Mouse (Mus musculus) kidney, embryonic 16.5 days (tissue): ENCODE results near the gene Itih5. TPM values are rescaled to one million over a fixed set of nuclear protein-coding genes. Genes with fewer than 3 reads are reported as not detected.

Experiments
- ATAC-seq: fragments of 200-750 bp; cut with Nextera tagmentation; 2 replicates; pipeline ENCODE4 v1.8.0; 2017; ENCODE audit warnings: moderate TSS enrichment; ENCODE audit not compliant: low FRiP score, low TSS enrichment
- H3K27ac ChIP-seq: fragments of 300-500 bp; sonication (generic); 2 replicates; pipeline ENCODE4 v1.5.1; 2014; ENCODE audit warnings: low read length
- H3K27me3 ChIP-seq: fragments of 300-500 bp; sonication (generic); 2 replicates; pipeline ENCODE4 v1.6.1; 2014; ENCODE audit warnings: low read length, control low read depth, mixed read lengths; ENCODE audit not compliant: insufficient read depth
- H3K36me3 ChIP-seq: fragments of 300-500 bp; sonication (generic); 2 replicates; pipeline ENCODE4 v1.6.1; 2014; ENCODE audit warnings: low read length, control low read depth, mixed read lengths; ENCODE audit not compliant: insufficient read depth
- H3K4me1 ChIP-seq: fragments of 300-500 bp; sonication (generic); 2 replicates; pipeline ENCODE4 v1.6.1; 2014; ENCODE audit warnings: low read length, control low read depth, mixed read lengths; ENCODE audit not compliant: insufficient read depth
- H3K4me2 ChIP-seq: fragments of 300-500 bp; sonication (generic); replicated peaks from 2 replicates; pipeline ENCODE4 v1.6.1; 2014; ENCODE audit warnings: low read depth, low read length
- H3K4me3 ChIP-seq: fragments of 300-500 bp; sonication (generic); 2 replicates; pipeline ENCODE4 v1.5.1; 2014; ENCODE audit warnings: mild to moderate bottlenecking, low read length
- H3K9ac ChIP-seq: fragments of 300-500 bp; sonication (generic); replicated peaks from 2 replicates; pipeline ENCODE4 v1.6.1; 2014; ENCODE audit warnings: low read length
- H3K9me3 ChIP-seq: fragments of 300-500 bp; sonication (generic); 2 replicates; pipeline ENCODE4 v1.6.1; 2016; ENCODE audit warnings: low read length, control low read depth
- WGBS: fragments of 180-500 bp; shearing (Covaris S2); extraction: QIAGEN DNeasy Blood & Tissue Kit; methylation state at CpG from one replicate; pipeline ENCODE4 v1.1.7; 2014; 5-methylcytosine and 5-hydroxymethylcytosine counted together
- polyA plus RNA-seq: library from polyadenylated mRNA; unstranded; fragments of >200 nt; fragmentation: Nextera tagmentation; extraction: Ambion mirVana; gene quantifications from 2 replicates; pipeline ENCODE4 v1.2.1, GENCODE M21; 2015

The Itih5 gene
- 5.5 and 7.0 TPM in 2 replicates for polyA plus RNA-seq

DNA sequence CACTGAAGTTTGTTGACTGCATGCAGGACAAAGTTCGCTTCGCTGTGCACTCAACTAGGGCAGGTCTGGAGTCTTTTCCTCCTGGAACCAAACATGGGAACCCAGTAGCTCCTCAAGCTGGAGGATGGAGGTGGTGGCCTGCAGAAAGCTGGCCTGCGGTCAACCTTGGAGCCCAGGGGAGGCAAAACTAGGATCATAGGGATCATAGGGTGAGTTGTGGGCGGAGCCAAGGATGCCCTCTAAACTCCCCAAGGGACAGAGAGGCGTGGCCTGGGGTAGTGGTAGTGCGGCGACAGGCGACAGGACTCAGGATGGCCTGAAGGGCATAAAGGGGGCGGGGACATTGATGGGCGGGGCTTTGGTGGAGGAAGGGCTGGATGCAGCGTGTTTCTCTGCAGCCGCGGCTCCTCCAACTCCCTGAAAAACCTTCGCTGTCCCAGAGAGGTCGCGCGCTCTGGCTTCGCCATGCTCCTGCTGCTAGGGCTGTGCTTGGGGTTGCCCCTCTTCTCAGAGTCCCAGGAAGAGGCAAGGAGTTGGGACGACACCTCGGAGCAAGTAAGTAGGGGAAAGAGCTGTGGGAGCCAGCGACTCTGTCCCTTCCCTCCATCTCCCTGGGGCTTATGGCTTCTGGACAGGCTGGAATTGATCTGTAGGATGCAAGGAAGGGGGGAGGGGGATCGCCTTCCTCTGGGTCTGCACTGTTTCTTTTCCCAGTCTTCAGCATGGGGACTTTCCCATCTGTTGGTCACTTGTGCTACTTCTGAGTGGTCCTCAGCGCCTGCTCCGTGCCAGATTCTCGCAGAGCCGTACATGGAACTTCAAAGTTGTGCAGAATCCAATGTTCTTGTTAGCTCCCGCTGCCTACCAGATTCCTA is at the start of gene Itih5:
Itih5 (plus strand) TSS at position 371 of the 875 bp plus-strand sequence.
- Histone ChIP-seq H3K4me2 (peak within 1 kb of the TSS; percentile 97), H3K36me3 (no peaks in the 10 kb centered on the region), H3K4me3 (peak within 1 kb of the TSS; percentile 53), H3K4me1 (peaks cover 14% of the 10 kb centered on the region), H3K27ac (no peak within 1 kb of the TSS), H3K9me3 (no peaks in the 10 kb centered on the region), H3K27me3 (no peaks in the 10 kb centered on the region), H3K9ac (peak within 1 kb of the TSS; percentile 68)
- WGBS: 8% methylated on average over 27 of the region's 27 CpGs
- ATAC-seq: peak; percentile 93

DNA sequence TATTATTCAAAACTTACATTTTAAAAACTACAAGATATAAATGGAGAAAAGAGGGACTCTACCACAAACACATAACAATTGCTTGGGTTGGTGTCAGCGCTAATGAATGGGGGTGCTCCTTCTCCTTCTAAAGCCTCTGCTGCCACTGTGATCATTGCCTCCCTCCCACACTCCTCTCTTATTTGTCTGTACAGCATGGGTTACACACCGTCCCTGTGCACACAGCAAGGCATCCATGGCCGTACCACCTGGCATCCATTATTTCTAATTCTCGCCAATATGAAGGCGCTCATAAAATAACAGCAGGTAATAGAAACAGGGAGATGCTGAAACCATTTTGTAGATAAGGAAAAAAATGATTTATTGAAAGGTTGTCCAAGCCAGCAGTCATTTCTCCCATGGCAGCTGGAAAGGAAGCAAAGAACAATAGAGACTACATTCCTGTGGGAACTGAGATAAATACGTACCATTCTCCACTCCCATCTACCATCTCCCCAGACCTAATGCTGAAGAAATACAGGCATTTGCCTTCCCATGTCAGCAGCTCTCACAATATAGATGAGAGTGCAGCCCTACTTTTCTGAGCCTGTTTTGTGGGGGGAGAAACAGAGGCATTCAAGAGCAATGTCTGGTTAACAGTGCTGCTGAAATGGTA is 44.7 kb upstream of the Itih5 start:
- Histone ChIP-seq H3K4me1 (no peaks in the 10 kb centered on the region), H3K36me3 (no peaks in the 10 kb centered on the region), H3K4me2 (no peak overlapping the region), H3K9ac (no peak overlapping the region), H3K9me3 (no peaks in the 10 kb centered on the region; the same call in 1 of the 2 replicates), H3K27me3 (no peaks in the 10 kb centered on the region), H3K27ac (no peak overlapping the region), H3K4me3 (no peak overlapping the region)
- no peak for ATAC-seq
- 58% methylated on average over 6 of the region's 6 CpGs for WGBS

DNA sequence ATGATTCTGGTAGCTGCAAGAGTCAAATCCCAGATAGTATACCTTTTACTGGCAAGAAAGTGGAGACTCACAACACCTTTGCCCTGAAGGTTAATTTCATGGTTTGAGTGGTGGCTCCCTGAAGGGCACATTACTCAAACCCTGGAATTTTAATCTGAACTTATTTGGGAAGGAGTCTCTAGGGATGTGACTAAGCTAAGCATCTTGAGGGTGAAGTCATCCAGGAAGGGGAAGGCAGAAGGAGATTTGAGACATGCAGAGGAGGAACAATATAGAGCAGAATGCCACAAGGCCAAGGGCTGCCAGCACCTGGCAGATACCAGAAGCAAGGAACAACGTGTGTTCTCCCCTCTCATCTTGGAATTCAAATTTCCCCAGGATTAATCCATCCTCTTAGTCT is 34.6 kb upstream of the Itih5 start:
- no peaks in the 10 kb centered on the region for H3K4me1 ChIP-seq
- H3K9me3 ChIP-seq: no peaks in the 10 kb centered on the region
- no peak for ATAC-seq
- no peak overlapping the region for H3K27ac ChIP-seq
- no peaks in the 10 kb centered on the region for H3K27me3 ChIP-seq
- no peak overlapping the region for H3K4me2 ChIP-seq
- no peaks in the 10 kb centered on the region for H3K36me3 ChIP-seq
- H3K4me3 ChIP-seq: no peak overlapping the region
- 70% methylated on average over 1 of the region's 1 CpGs for WGBS
- H3K9ac ChIP-seq: no peak overlapping the region

DNA sequence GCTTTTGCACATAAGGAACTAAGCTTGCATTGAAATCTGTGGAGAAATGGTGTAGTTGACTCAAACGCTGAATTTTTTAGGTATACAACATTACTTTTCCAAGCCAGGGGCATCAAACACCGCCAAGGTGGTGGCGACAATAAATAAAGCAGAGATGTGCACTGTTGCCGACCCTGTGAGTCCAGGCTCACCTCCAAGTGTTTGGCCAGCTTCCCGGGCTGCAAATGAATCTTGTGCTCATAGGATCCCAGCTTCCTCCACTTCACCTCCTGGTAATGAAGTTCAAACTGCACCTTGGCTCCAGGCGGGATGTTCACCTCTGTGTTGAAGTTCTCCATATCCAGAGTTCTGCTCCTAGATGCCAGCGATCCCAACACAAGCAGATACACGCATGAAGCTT is 34.1 kb upstream of the Itih5 start:
- ATAC-seq: no peak
- H3K27me3 ChIP-seq: no peaks in the 10 kb centered on the region
- no peaks in the 10 kb centered on the region for H3K4me1 ChIP-seq
- no peak overlapping the region for H3K9ac ChIP-seq
- no peak overlapping the region for H3K4me2 ChIP-seq
- H3K36me3 ChIP-seq: no peaks in the 10 kb centered on the region
- 77% methylated on average over 8 of the region's 8 CpGs for WGBS
- no peaks in the 10 kb centered on the region for H3K9me3 ChIP-seq
- H3K4me3 ChIP-seq: no peak overlapping the region
- H3K27ac ChIP-seq: no peak overlapping the region

DNA sequence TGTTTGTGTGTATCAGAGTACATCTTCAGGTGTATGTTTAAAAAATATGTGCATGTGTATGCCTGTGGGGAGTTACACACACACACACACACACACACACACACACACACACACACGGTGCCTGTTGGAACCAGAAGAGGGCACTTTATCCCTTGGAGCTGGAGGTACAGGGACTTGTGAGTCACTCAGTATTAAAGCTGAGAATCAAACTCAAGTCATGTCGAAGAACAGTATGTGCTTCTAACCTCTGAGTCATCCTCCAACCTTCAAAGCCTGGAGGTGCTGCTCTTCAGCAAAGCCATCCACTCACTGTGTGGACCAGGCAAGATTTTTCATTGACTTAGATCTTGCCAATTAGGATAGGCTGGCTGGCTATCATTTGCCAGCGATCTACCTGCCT is 31.5 kb upstream of the Itih5 start:
- H3K9ac ChIP-seq: no peak overlapping the region
- H3K9me3 ChIP-seq: no peaks in the 10 kb centered on the region
- no peak for ATAC-seq
- WGBS: 65% methylated on average over 3 of the region's 3 CpGs
- H3K4me1 ChIP-seq: no peaks in the 10 kb centered on the region
- no peak overlapping the region for H3K27ac ChIP-seq
- no peak overlapping the region for H3K4me3 ChIP-seq
- H3K4me2 ChIP-seq: no peak overlapping the region
- H3K27me3 ChIP-seq: no peaks in the 10 kb centered on the region
- H3K36me3 ChIP-seq: no peaks in the 10 kb centered on the region

DNA sequence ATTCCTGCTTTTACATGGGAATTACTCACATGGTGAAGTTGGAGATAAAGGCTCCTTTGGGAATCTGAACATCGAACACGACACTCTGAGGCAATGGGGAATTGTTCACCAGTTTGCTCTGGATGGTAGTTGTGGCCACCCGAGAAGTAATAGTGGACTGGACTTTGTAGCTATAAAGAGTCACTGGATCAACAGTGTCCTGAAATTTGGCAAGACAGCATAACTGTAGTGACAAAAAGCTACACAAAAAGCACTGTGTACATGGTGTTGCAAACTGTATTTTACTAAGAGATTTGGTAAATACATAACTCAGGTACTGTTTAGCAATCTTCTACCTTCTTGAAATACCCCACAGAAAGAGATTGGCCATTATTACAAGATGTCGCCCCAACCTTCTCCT is 27.2 kb upstream of the Itih5 start:
- 81% methylated on average over 4 of the region's 4 CpGs for WGBS
- Histone ChIP-seq H3K9me3 (no peaks in the 10 kb centered on the region), H3K36me3 (no peaks in the 10 kb centered on the region), H3K27ac (no peak overlapping the region), H3K9ac (no peak overlapping the region), H3K27me3 (no peaks in the 10 kb centered on the region), H3K4me2 (no peak overlapping the region), H3K4me1 (peaks cover 6% of the 10 kb centered on the region; the same call in 1 of the 2 replicates), H3K4me3 (no peak overlapping the region)
- ATAC-seq: no peak

DNA sequence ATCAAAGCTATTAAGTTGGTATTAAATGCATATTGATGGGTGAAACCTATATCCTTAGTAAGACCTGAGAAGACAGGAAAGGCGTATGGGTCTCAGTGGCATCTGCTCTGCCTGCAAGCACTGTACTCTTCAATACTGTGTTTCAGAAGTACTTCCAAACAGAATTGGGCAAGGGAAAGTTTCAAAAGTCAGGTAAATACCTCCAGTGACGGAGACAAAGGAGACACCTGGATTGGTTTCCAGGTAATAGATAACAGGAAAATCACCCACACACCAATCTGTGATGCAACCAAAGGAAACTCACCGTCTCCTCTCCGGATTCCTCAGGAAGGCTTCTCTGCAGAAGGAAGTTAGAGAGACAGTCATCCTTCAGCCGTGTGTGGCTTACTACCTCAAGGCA is 25.9 kb upstream of the Itih5 start:
- Histone ChIP-seq H3K36me3 (no peaks in the 10 kb centered on the region), H3K9ac (no peak overlapping the region), H3K4me2 (no peak overlapping the region), H3K27ac (no peak overlapping the region), H3K27me3 (no peaks in the 10 kb centered on the region), H3K4me3 (no peak overlapping the region), H3K9me3 (no peaks in the 10 kb centered on the region), H3K4me1 (peaks cover 6% of the 10 kb centered on the region; the same call in 1 of the 2 replicates)
- ATAC-seq: no peak
- 88% methylated on average over 5 of the region's 5 CpGs for WGBS

DNA sequence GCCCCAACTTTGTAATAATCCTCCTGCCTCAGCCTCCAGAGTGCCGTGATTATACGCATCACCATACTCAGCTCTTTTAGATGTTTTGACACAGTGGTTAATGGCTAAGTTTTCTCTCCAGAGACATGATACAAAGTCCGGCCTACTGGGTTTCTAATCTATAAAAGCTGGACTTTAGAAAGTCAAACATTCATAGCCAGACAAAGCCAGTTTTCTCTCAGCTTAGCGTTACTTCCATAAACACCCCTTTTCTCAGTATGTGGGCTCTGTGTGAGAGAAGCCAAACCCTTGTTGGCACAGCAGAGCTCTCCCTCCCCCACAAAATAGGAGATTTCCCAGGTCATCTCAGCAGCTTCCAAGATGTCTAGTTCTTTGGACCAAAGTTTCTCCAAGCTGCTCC is 24.8 kb upstream of the Itih5 start:
- WGBS: 88% methylated on average over 4 of the region's 4 CpGs
- Histone ChIP-seq H3K4me2 (no peak overlapping the region), H3K36me3 (no peaks in the 10 kb centered on the region), H3K27ac (no peak overlapping the region), H3K27me3 (no peaks in the 10 kb centered on the region), H3K9ac (no peak overlapping the region), H3K9me3 (no peaks in the 10 kb centered on the region), H3K4me3 (no peak overlapping the region), H3K4me1 (peaks cover 6% of the 10 kb centered on the region; the same call in 1 of the 2 replicates)
- ATAC-seq: no peak

DNA sequence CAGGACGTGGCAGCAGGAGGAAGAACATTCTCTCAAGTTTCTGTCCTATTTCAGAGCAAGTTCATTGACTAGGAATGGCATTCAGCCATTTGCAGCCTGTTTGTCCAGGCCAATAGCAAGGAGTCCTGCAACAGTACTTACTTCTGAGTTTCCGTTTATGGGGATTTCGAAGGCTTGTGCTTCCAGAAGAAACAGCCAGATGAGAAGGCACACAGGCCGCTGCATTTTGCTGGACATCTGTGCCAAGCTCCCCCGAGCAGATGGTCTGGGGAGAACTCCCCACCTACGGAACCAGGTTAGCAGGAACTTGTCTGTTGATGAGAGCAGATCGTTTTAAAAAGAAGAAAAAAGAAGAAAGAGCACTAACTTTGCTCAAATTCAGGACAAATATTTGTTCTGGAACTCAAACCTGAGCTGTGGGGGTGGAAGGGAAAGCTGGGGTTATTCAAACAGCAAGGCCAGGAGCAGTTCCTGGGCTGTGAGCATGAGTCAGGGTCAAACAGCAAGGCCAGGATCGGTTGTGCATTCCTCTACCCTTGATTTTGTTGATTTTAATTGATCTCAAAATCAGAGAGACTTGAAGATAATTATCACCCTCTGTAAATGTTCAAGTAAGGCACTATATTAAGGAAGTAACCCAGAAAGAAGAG is 22.9 kb upstream of the Itih5 start:
- no peak overlapping the region for H3K4me3 ChIP-seq
- H3K36me3 ChIP-seq: no peaks in the 10 kb centered on the region
- H3K4me2 ChIP-seq: no peak overlapping the region
- H3K27ac ChIP-seq: 0 out of 2 replicates have a peak overlapping the region, but pooled peaks have one; percentile 36
- H3K27me3 ChIP-seq: no peaks in the 10 kb centered on the region
- no peak overlapping the region; the same call in 1 of the 2 replicates for H3K9ac ChIP-seq
- 13% methylated on average over 8 of the region's 8 CpGs for WGBS
- ATAC-seq: no peak
- peaks cover 6% of the 10 kb centered on the region; the same call in 1 of the 2 replicates for H3K4me1 ChIP-seq
- no peaks in the 10 kb centered on the region for H3K9me3 ChIP-seq
